Mouse (Mus musculus): ENCODE data around the gene Krtap4-6.
"Not testable (repeated sequence)": the region's sequence is repeated elsewhere in the genome, so short reads cannot be mapped to it uniquely, and the experiment has no call there.

Krtap4-6 gene

GRCm38 (mm10) chr11:99665860-99666259 is at the start of gene Krtap4-6:
Gene Krtap4-6, minus strand, starts transcription at chr11:99665960.
- DNase-seq (ENCODE audit: low read depth, low spot score): no peak

GRCm38 (mm10) chr11:99690463-99690862 is 24.7 kb upstream of the Krtap4-6 start, which contains the start of gene Gm14190:
Gene Gm14190, minus strand, starts transcription at chr11:99690740.
- DNase-seq (ENCODE audit: low read depth, low spot score): no peak

GRCm38 (mm10) chr11:99685235-99685634 is 19.5 kb upstream of the Krtap4-6 start:
- DNase-seq (ENCODE audit: low read depth, low spot score): not testable (repeated sequence)

- DNase-seq (ENCODE audit: low read depth, low spot score): no peak
Observed at GRCm38 (mm10) chr11:99683481-99683880, 17.7 kb upstream of the Krtap4-6 start.

- no peak for DNase-seq (ENCODE audit: low read depth, low spot score)
Observed at GRCm38 (mm10) chr11:99662802-99663201, 3.0 kb downstream of the Krtap4-6 start.

GRCm38 (mm10) chr11:99659256-99659655 is 6.5 kb downstream of the Krtap4-6 start:
- DNase-seq (ENCODE audit: low read depth, low spot score): no peak

GRCm38 (mm10) chr11:99658467-99659010 is 7.2 kb downstream of the Krtap4-6 start, which contains the start of gene Gm11563:
Gene Gm11563, minus strand, starts transcription at chr11:99658960.
- peak; percentile 21 for DNase-seq (ENCODE audit: low read depth, low spot score)

GRCm38 (mm10) chr11:99657051-99657450 is 8.7 kb downstream of the Krtap4-6 start:
- DNase-seq (ENCODE audit: low read depth, low spot score): peak; percentile 83

GRCm38 (mm10) chr11:99650136-99650535 is 15.6 kb downstream of the Krtap4-6 start, which contains the start of gene Gm11555:
Gene Gm11555, minus strand, starts transcription at chr11:99650236.
- DNase-seq (ENCODE audit: low read depth, low spot score): no peak

- DNase-seq (ENCODE audit: low read depth, low spot score): no peak
Observed at GRCm38 (mm10) chr11:99646444-99646843, 19.3 kb downstream of the Krtap4-6 start.

- DNase-seq (ENCODE audit: low read depth, low spot score): no peak
Observed at GRCm38 (mm10) chr11:99644351-99644750, 21.4 kb downstream of the Krtap4-6 start.

GRCm38 (mm10) chr11:99643635-99644139 is 22.1 kb downstream of the Krtap4-6 start, which contains the start of gene Krtap4-7:
Gene Krtap4-7, minus strand, starts transcription at chr11:99644089.
- not testable (repeated sequence) for DNase-seq (ENCODE audit: low read depth, low spot score)

- DNase-seq (ENCODE audit: low read depth, low spot score): no peak
Observed at GRCm38 (mm10) chr11:99640926-99641325, 24.8 kb downstream of the Krtap4-6 start.

- no peak for DNase-seq (ENCODE audit: low read depth, low spot score)
Observed at GRCm38 (mm10) chr11:99637086-99637485, 28.7 kb downstream of the Krtap4-6 start.

GRCm38 (mm10) chr11:99634653-99635134 is 31.1 kb downstream of the Krtap4-6 start, which contains the start of gene Krtap4-2:
Gene Krtap4-2, minus strand, starts transcription at chr11:99635084.
- no peak for DNase-seq (ENCODE audit: low read depth, low spot score)

GRCm38 (mm10) chr11:99633293-99633692 is 32.5 kb downstream of the Krtap4-6 start:
- no peak for DNase-seq (ENCODE audit: low read depth, low spot score)

- no peak for DNase-seq (ENCODE audit: low read depth, low spot score)
Observed at GRCm38 (mm10) chr11:99630890-99631289, 34.9 kb downstream of the Krtap4-6 start.

GRCm38 (mm10) chr11:99628138-99628537 is 37.6 kb downstream of the Krtap4-6 start, which contains the start of gene Krtap4-1:
Gene Krtap4-1, minus strand, starts transcription at chr11:99628238.
- no peak for DNase-seq (ENCODE audit: low read depth, low spot score)

- no peak for DNase-seq (ENCODE audit: low read depth, low spot score)
Observed at GRCm38 (mm10) chr11:99620335-99620734, 45.4 kb downstream of the Krtap4-6 start, which contains the start of gene Gm11562. Gene Gm11562, minus strand, starts transcription at chr11:99620435.

All from ZHBTc4 (cell line).